Mouse (Mus musculus): ENCODE results near the gene Jazf1.

Gene Jazf1

GRCm38 (mm10) chr6:52851019-52851418, 217.4 kb downstream of the Jazf1 start:
- peak; percentile 42 for DNase-seq (ENCODE audit: low spot score)

DNA sequence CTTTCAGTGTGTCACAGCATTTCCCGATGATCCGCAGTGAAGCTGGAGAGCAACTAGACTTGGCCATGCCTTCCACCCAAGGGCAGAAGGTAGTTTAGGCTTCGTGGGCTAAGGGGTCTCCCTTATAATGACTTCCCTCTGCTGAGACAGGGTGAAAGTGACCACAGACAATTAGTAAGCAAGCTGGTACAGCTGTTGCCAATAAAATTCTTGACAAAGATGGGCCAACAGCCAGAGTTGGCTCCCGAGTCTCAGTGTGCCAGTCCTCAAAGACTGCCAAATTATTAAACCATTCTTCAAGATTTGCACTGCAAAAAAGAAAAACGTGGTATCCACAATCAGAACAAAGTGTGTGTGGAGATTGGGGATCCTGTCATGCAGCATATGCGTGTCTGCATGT, 220.2 kb downstream of the Jazf1 start:
- DNase-seq (ENCODE audit: low spot score): no peak

DNA sequence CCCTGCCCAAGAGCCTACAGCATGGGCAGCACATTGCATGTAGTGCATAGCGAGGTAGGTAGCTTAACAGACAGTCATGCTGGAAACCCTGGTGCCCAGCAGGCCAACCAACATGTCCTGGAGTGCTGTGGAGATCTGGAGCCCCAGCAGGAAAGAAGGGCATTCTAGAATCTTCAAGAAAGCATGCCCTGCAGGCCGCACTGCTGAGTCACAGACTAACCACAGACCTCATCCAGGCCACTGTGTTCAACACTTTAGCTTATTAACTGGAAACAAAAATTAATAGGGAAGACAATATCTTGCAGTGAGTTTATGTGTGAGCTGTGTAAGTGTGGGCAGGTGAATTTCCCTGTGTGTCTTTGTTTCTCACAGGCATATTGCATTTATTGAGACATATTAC, 222.1 kb downstream of the Jazf1 start:
- no peak for DNase-seq (ENCODE audit: low spot score)

DNA sequence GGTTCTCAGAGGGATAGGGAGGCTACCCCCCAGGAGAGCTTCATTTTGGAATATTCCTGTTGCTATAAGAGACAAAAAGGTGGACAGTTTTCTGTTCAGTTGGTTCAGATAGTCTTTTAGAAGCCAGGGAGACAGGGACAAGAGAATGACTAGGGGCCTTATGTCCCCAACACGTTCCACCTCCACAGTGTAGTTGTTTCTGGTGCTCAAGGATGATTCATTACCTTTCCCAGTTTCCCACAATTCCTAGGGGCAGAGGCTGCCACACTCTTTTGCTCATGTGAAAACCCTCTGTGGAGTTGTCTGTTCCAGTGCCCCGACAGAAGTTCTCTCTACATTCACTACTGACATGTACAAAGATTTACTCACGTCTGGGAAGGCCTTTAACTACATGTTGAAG, 223.7 kb downstream of the Jazf1 start:
- DNase-seq (ENCODE audit: low spot score): no peak

DNA sequence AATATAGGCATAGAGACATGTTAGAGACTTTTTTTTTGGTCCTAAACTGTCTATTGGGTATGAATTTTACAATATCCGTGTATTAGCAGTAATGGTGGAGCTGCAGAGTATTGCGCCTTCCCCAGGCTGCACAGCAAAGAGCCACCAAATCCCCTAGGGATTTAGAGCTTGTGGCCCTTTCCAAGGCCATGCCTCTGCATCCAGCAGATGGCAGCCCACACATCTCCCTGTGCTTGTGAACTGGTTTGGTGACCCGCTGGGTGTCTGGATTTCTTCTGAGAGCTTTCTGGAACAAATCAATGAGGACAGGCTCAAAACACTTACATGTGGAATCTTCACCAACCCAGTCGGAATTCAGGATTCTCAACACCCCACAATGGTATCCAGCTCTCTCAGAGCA, 225.4 kb downstream of the Jazf1 start:
- DNase-seq (ENCODE audit: low spot score): no peak

- DNase-seq (ENCODE audit: low spot score): no peak
Measured at GRCm38 (mm10) chr6:52842598-52842997, 225.8 kb downstream of the Jazf1 start.

GRCm38 (mm10) chr6:52841611-52842010, 226.8 kb downstream of the Jazf1 start:
- DNase-seq (ENCODE audit: low spot score): no peak

GRCm38 (mm10) chr6:52840589-52841044, 227.8 kb downstream of the Jazf1 start:
- no peak for DNase-seq (ENCODE audit: low spot score)

DNA sequence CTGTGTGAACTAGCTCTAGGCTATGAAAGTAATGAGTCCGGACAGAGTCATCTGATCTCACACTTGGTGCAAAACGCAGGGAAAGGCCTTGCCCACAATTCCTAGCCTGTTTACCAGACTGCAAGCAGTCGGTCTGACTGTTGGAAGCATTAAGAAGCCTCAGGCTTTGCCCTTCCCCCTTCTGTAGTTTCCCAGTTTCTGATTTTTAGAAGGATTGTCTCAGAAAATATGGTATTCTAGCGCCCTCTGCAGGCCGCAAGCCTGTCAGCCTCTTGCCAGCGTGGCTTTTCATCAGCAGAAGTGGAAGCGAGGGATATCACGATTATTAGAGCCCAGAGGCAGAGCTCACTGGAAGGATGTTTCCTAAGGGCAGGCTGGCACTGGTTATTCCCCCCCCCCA, 229.7 kb downstream of the Jazf1 start:
- DNase-seq (ENCODE audit: low spot score): peak; percentile 87

DNA sequence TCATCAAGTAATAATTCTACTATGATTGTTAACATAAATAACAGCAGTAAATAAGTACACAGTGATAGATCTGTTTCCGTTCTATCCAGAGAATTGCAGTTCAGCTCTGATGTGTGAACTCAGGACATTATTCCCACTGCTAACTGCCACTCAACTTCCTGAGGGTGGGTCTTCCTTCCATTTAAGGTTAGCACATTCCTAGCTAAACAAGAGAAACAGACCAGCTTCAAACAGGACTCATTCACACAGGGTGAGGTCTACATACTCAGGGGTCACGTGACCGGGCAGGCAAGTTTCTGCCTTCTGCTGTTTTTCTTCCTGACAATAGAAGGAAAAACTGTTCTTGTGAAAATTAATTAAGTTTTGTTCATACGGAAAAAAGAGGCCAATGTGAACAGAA, 230.6 kb downstream of the Jazf1 start:
- no peak for DNase-seq (ENCODE audit: low spot score)

- DNase-seq (ENCODE audit: low spot score): peak; percentile 33
Measured at GRCm38 (mm10) chr6:52836201-52836950, 232.1 kb downstream of the Jazf1 start.

DNA sequence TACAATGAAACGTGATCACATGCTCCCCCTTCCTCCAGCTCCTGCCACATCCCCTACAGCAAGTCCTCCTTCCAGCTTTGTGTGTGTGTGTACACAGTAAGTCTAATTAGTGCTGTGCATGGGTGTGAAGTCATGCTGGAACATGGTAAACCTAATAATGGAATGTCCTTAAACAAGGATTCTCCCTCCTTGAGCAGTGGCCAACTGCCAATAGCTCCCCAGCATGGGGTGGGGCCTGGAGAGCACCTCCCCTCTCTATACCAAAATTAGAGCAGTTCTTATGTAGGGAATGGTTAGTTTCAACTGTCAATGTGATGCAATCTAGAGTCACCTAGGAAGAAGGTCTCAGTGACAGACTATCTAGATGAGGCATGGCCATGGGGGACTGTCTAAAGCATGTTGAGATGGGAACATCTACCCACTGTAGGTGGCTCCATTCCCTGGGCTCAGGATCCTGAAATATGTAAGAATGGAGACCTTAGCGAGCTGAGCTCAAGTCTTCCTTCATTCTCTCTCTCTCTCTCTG, 240.6 kb downstream of the Jazf1 start:
- DNase-seq (ENCODE audit: low spot score): no peak

GRCm38 (mm10) chr6:52825535-52825934, 242.9 kb downstream of the Jazf1 start:
- peak; percentile 62 for DNase-seq (ENCODE audit: low spot score)

DNA sequence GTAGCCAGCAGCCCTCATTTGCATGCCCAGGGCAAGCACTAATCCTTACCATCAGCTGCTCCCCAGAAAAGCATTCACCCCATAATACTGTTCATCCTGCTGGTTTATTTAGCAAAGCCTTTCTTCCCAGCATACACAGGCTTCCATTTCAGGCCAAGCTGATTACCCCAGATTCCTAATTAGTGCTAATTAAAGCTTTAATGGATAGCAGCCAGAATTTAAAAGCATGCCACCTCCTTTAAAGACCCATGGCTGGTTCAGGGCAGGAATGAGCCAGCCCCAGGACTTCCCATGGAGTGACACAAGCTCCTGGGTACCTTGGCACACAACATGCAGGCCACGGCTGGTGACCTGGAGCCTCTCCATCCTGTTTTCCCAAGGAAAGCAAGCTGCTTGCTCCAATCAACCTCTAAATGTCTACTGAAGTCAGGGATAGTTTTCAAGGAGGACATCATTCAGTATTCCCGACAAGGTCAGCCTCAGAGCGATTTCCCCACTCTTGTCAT, 243.4 kb downstream of the Jazf1 start:
- DNase-seq (ENCODE audit: low spot score): peak; percentile 44

DNA sequence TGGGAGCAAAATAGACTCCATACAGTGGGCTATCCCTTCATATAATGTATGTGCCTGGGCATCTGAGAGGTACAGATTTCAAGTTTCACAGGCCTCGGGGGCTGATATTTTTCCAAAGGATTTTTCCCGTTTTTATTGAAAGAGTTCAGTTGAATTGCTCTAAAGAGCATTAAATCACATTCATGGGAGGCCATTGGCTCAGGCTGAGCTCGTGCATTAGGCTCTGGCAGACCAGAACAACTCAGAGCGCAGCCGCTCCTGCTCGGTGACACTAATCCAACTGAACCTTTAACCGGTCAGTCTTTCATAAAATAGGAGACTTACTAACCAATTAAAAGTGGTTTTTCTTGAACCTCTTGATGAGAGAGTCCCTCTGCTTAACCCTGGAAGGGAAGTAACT, 245.4 kb downstream of the Jazf1 start:
- DNase-seq (ENCODE audit: low spot score): no peak

GRCm38 (mm10) chr6:52822625-52823024, 245.8 kb downstream of the Jazf1 start:
- DNase-seq (ENCODE audit: low spot score): no peak

- DNase-seq (ENCODE audit: low spot score): no peak
Measured at GRCm38 (mm10) chr6:52819353-52819752, 249.1 kb downstream of the Jazf1 start.

DNA sequence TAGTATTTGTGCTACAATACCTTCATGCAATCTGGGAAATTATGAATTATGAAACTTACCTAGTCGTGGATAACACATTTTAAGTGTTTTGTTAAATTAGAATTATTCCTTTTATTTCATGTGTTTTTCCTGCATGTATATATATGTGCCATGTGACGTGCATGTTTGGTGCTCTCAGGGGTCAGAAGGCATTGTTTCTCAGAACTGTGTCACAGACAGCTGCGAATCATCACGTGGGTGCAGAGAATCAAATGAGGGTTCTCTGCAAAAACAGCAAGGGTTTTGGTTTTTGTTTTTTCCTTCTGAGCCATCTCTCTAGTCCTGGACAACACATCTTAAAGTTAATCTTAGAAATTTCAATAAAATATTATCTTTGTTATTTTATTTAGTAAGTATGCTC, 250.4 kb downstream of the Jazf1 start:
- no peak for DNase-seq (ENCODE audit: low spot score)

DNA sequence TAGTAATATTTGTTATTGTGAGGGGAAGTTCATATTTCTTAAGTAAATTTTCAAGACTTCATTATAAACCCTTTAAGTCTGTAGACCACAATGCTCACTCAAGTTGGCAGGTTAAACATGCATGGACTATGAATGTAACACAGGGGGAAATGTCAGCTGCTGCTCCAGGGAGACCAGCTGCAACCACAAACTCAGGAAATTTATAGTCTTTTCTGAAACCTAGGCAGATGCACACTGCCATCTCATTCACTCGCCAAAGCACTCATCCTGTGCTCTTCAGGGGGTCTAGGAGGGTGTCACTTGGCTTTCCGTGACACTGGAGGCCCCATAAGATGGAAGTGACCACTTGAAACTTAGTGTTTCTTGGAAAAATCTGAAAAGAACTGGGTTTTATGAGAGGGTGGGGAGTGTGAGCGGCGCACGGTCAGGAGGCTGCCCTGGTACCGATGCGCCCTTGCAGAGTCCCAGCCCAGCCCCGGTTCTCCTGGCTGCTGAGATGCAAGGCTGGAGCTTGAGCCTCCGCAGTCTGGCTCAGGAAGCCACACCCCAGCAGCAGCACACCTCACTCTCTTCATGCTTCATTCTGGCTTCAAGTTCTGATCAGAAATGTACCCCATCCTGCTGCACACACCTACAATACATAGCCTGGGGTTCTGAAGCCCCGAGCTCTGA, 251.1 kb downstream of the Jazf1 start:
- no peak for DNase-seq (ENCODE audit: low spot score)

- DNase-seq (ENCODE audit: low spot score): no peak
Measured at GRCm38 (mm10) chr6:52805237-52805856, 263.1 kb downstream of the Jazf1 start.

GRCm38 (mm10) chr6:52802181-52802580, 266.2 kb downstream of the Jazf1 start:
- DNase-seq (ENCODE audit: low spot score): no peak

DNA sequence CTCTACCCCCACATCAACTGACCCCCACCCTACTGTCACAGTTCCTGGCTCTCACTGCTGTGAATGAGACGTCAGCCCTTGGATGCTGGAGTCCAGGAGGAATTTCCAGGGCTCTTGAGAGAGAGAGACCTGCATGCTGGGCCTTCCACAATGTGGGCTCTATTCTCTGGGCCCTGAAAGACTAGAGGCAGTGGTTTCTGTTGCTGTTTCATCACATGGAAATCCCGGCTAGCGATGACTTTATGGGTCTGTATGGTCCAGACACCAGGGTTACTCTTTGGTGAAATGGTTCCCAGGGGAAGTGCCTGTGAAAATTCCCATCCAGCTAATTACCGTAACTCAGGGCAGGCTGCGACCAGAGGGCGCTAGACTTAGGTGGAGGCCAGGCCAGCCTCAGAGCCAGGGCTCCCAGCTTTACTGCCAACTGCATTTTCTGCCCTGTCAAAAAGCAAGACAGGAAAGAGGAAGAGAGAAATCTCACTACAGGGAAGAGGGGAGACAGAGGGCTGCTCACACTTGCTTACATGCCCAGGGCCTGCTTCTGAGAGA, 271.1 kb downstream of the Jazf1 start:
- DNase-seq (ENCODE audit: low spot score): no peak

Data from layer of hippocampus, adult 11-12 months (tissue).